Mouse (Mus musculus) heart, embryonic 13.5 days (tissue): ENCODE measurements at regions not wholly inside any gene's neighbourhood (a gene's known extent, or its start where the extent isn't known, plus 50 kb on each side); places are given as distances from the start of the nearest gene placed in this dataset.

Experiments
- ATAC-seq: fragments of 200-750 bp; cut with Nextera tagmentation; 2 replicates; pipeline ENCODE4 v1.8.0; 2017; ENCODE audit warnings: moderate TSS enrichment; ENCODE audit not compliant: insufficient number of reproducible peaks, low FRiP score, low TSS enrichment; ENCODE audit errors: extremely low read depth
- H3K27ac ChIP-seq: fragments of 300-500 bp; sonication (generic); replicated peaks from 2 replicates; pipeline ENCODE4 v1.5.1; 2015; ENCODE audit warnings: moderate library complexity, mild to moderate bottlenecking, inconsistent platforms
- H3K27me3 ChIP-seq: fragments of 300-500 bp; sonication (generic); replicated peaks from 2 replicates; pipeline ENCODE4 v1.6.1; 2015; ENCODE audit warnings: mild to moderate bottlenecking, inconsistent platforms
- H3K36me3 ChIP-seq: fragments of 300-500 bp; sonication (generic); 2 replicates; pipeline ENCODE4 v1.6.1; 2015; ENCODE audit warnings: mild to moderate bottlenecking, inconsistent platforms
- H3K4me1 ChIP-seq: fragments of 300-500 bp; sonication (generic); 2 replicates; pipeline ENCODE4 v1.6.1; 2015; ENCODE audit warnings: inconsistent platforms
- H3K4me2 ChIP-seq: fragments of 300-500 bp; sonication (generic); 2 replicates; pipeline ENCODE4 v1.6.1; 2015; ENCODE audit warnings: inconsistent platforms, mild to moderate bottlenecking, moderate library complexity
- H3K4me3 ChIP-seq: fragments of 300-500 bp; sonication (generic); 2 replicates; pipeline ENCODE4 v1.5.1; 2015; ENCODE audit warnings: moderate library complexity, mild to moderate bottlenecking, inconsistent platforms
- H3K9ac ChIP-seq: fragments of 300-500 bp; sonication (generic); 2 replicates; pipeline ENCODE4 v1.6.1; 2015; ENCODE audit warnings: inconsistent platforms, mild to moderate bottlenecking, moderate library complexity
- H3K9me3 ChIP-seq: fragments of 300-500 bp; sonication (generic); 2 replicates; pipeline ENCODE4 v1.6.1; 2016; ENCODE audit warnings: inconsistent platforms
- WGBS: fragments of 180-500 bp; shearing (Covaris S2); methylation state at CpG from one replicate; pipeline ENCODE4 v1.1.7; 2015; ENCODE audit warnings: mixed read lengths; 5-methylcytosine and 5-hydroxymethylcytosine counted together

DNA sequence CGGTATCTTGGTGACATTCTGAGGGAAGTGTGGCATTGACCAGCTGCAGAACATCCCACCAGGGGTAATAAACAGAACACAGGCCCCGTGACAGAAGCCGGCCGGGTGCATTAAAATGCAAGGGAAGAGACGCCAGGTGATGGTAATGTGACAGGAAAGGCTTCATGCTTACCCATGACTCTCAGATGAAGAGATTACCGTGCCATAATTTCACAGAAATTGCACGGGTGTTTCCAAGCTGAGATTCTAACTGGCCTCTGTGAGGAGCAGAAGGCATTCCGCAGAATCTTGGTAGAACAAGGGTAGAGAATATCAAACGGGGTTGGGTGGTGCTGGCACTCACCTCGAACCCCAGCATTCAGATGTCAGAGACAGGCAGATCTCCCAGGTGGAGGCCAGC, 362.4 kb upstream of the 3110018I06Rik start:
- no peak overlapping the region for H3K27ac ChIP-seq
- no peaks in the 10 kb centered on the region for H3K36me3 ChIP-seq
- 77% methylated on average over 10 of the region's 10 CpGs for WGBS
- no peaks in the 10 kb centered on the region for H3K9me3 ChIP-seq
- no peak for ATAC-seq
- no peak overlapping the region for H3K4me2 ChIP-seq
- H3K4me1 ChIP-seq, result peaks cover 2% of the 10 kb centered on the region
- H3K27me3 ChIP-seq, result no peaks in the 10 kb centered on the region
- no peak overlapping the region for H3K9ac ChIP-seq
- H3K4me3 ChIP-seq, result no peak overlapping the region

DNA sequence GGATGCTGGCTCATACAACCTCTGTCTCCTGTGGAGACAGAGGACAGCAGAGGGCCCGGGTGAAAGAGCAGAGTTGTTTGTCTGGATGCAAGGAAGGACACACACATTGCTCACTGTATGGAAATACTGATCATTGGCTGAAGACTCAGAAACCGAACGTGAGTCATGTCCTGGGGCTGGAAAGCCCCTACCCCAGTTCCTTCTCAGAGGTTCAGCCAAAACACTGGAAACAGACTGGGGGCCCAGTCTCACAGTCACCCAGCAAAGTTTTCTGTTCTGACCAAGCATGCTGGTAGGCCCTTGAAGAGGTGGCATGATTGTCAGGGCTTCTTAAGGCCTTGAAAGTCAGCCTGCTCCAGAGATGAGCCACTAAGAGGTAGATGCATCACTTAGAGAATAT, 360.8 kb upstream of the 3110018I06Rik start:
- Histone ChIP-seq H3K9ac (no peak overlapping the region), H3K27ac (no peak overlapping the region), H3K27me3 (no peaks in the 10 kb centered on the region), H3K4me3 (no peak overlapping the region), H3K9me3 (no peaks in the 10 kb centered on the region), H3K4me2 (no peak overlapping the region), H3K36me3 (no peaks in the 10 kb centered on the region), H3K4me1 (peaks cover 17% of the 10 kb centered on the region)
- 79% methylated on average over 3 of the region's 3 CpGs for WGBS
- no peak for ATAC-seq

DNA sequence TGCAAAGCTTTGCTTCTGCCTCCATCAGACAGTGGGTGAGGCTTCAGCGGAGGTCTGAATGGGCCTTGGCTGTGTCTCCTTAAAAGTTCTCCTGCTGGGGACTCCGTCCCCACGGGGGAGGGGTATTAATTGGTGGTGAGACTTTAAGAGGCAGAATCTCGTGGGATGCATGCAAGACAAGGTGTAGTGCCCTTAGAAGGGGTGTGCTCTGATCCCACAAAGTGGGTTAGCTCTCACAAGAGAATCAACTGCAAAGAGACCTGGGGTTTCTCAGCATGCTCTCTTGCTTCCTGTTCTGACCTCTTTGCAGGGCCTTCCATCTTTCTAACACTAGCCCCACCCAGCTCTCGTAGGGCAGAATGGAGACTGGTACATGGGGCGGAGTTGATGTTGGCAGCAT, 359.2 kb upstream of the 3110018I06Rik start:
- no peak overlapping the region for H3K27ac ChIP-seq
- no peak for ATAC-seq
- WGBS, result 57% methylated on average over 6 of the region's 6 CpGs

DNA sequence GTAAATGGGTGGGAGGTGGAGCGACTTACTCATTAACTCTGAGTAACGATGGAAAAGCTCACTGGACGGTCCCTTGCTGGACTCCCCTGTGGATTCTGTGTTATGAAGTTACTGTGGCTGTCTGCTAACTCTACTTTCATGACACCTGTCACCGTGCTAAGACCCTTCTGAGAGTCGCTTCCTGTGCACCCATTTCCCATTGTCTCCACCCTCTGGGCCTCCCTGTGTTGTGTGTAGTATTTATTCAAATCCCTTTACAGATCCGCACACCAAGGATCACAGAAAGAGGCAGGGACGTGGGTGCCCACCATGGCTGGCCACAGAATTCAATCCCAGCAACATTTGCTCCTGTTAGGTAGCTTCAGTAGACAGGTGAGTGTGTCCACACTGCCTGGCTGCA, 357.1 kb upstream of the 3110018I06Rik start:
- WGBS, result 77% methylated on average over 7 of the region's 7 CpGs
- Histone ChIP-seq H3K4me1 (peaks cover 17% of the 10 kb centered on the region), H3K27ac (peak overlapping the region; percentile 50; the same call in 1 of the 2 replicates), H3K36me3 (no peaks in the 10 kb centered on the region), H3K9ac (no peak overlapping the region), H3K4me2 (peak overlapping the region; percentile 50), H3K4me3 (no peak overlapping the region), H3K9me3 (no peaks in the 10 kb centered on the region), H3K27me3 (no peaks in the 10 kb centered on the region)
- ATAC-seq, result no peak

More for the DNA sequence above, 359.2 kb upstream of the 3110018I06Rik start:
- H3K27me3 ChIP-seq, result no peaks in the 10 kb centered on the region
- no peak overlapping the region for H3K4me3 ChIP-seq
- H3K4me1 ChIP-seq, result peaks cover 17% of the 10 kb centered on the region
- no peak overlapping the region for H3K4me2 ChIP-seq
- no peaks in the 10 kb centered on the region for H3K36me3 ChIP-seq
- H3K9me3 ChIP-seq, result no peaks in the 10 kb centered on the region
- no peak overlapping the region for H3K9ac ChIP-seq

DNA sequence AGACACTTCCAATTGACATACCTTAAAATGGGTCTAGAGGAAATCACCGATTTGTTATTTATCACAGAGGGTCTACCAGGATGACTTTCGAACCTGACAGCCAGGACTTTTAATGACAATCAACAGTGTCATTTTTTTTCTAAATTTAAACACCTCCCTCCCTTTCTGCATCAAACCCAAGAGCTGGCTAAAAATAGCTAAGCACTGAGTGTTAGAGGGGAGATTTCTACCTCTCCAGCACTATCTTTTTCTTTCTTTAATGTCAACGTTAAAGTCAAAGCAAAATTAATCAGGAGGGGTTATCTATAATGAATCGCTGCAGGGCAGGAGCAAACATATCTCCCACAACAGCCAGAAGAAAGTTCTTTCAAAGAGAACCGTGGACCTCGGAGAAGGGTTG, 356.6 kb upstream of the 3110018I06Rik start:
- H3K27ac ChIP-seq, result peak overlapping the region; percentile 50; the same call in 1 of the 2 replicates

DNA sequence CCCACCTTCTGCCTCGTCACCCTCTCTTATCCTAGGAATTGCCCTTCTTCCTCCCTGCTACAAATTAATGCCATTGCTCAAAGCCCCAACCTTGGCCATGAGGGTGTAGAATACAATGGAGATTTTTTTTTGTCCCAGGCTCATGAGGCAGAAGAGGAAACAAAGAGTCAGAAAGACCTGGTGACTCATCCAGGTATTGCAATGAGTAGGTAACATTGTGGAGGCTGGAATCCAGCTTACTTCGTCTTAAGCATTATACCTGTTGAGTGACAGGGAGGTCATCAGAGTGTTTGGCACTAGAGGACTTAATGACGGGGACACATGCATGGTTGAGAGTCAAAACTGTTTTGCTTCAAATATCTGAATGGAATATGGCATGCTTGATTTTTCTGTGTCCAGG, 355.9 kb upstream of the 3110018I06Rik start:
- 57% methylated on average over 3 of the region's 3 CpGs for WGBS
- Histone ChIP-seq H3K27ac (no peak overlapping the region), H3K4me2 (0 out of 2 replicates have a peak overlapping the region, but pooled peaks have one; percentile 50)

More for the DNA sequence above, 356.6 kb upstream of the 3110018I06Rik start:
- Histone ChIP-seq H3K9me3 (no peaks in the 10 kb centered on the region), H3K4me1 (peaks cover 17% of the 10 kb centered on the region), H3K4me3 (0 out of 2 replicates have a peak overlapping the region, but pooled peaks have one; percentile 4), H3K27me3 (no peaks in the 10 kb centered on the region), H3K9ac (no peak overlapping the region), H3K36me3 (no peaks in the 10 kb centered on the region), H3K4me2 (peak overlapping the region; percentile 50)
- WGBS, result 24% methylated on average over 6 of the region's 6 CpGs
- no peak for ATAC-seq

DNA sequence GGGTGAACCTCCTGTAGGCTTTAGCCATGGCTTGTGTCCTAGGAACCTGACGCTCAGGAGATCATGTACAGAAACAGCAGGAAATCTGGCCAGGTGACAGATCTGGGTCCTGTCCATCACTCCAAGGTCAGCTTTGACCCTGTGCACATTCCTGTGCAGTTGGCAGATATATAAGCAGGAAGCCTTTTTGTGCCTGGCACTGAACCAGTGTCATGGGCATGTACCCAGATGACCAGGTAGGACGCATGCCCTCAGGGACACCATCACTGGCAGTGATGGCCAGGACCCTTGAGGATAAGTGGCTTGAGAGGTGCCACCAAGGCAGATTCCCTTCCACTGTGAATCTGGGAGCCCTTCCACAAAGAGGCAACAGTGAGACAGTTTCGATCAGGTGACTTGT, 354.1 kb upstream of the 3110018I06Rik start:
- H3K4me3 ChIP-seq, result no peak overlapping the region
- H3K27me3 ChIP-seq, result no peaks in the 10 kb centered on the region
- peaks cover 17% of the 10 kb centered on the region for H3K4me1 ChIP-seq
- no peak for ATAC-seq
- H3K4me2 ChIP-seq, result no peak overlapping the region
- H3K9me3 ChIP-seq, result no peaks in the 10 kb centered on the region
- 83% methylated on average over 3 of the region's 3 CpGs for WGBS
- no peak overlapping the region for H3K9ac ChIP-seq
- H3K27ac ChIP-seq, result no peak overlapping the region
- no peaks in the 10 kb centered on the region for H3K36me3 ChIP-seq

More for the DNA sequence above, 355.9 kb upstream of the 3110018I06Rik start:
- Histone ChIP-seq H3K36me3 (no peaks in the 10 kb centered on the region), H3K9ac (no peak overlapping the region), H3K27me3 (no peaks in the 10 kb centered on the region), H3K4me3 (no peak overlapping the region), H3K4me1 (peaks cover 17% of the 10 kb centered on the region), H3K9me3 (no peaks in the 10 kb centered on the region)
- ATAC-seq, result no peak

DNA sequence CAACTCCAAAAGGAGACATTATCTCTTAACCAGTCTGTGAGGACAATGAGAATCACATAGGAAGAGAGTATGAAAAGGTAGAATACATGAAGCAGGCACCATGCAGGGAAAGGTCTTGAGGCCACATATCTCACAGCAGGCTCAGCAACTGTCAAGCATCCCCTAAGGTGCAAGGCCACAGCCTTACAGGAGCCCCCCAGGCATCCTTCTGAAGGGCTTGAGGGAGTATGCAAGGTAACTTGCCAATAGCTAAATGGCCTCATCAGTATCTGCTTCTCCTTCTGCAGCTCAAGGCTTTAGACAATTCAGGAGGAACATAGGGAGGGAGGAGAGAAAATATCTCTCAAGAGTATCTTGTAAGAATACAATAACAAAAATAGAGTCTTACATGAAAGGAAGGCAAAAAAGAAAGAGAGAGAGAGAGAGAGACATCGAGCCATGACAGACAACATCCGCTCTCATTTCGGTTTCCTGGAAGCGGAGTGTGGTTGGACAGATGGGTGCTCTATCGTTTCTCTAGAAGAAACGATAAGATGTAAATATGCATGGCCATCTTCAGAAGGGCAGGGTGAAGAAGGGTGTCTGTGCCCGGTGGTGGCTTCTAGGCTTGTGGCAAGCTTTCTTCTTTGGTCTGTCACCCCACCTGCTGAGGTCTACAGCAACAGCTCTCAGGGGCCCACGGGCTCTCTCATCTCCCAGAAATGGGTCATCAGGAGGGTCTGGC, 349.6 kb upstream of the 3110018I06Rik start:
- Histone ChIP-seq H3K9ac (no peak overlapping the region), H3K9me3 (no peaks in the 10 kb centered on the region), H3K4me1 (no peaks in the 10 kb centered on the region), H3K27ac (no peak overlapping the region), H3K27me3 (no peaks in the 10 kb centered on the region), H3K4me3 (no peak overlapping the region), H3K4me2 (no peak overlapping the region), H3K36me3 (no peaks in the 10 kb centered on the region)
- WGBS, result 85% methylated on average over 8 of the region's 8 CpGs
- no peak for ATAC-seq

DNA sequence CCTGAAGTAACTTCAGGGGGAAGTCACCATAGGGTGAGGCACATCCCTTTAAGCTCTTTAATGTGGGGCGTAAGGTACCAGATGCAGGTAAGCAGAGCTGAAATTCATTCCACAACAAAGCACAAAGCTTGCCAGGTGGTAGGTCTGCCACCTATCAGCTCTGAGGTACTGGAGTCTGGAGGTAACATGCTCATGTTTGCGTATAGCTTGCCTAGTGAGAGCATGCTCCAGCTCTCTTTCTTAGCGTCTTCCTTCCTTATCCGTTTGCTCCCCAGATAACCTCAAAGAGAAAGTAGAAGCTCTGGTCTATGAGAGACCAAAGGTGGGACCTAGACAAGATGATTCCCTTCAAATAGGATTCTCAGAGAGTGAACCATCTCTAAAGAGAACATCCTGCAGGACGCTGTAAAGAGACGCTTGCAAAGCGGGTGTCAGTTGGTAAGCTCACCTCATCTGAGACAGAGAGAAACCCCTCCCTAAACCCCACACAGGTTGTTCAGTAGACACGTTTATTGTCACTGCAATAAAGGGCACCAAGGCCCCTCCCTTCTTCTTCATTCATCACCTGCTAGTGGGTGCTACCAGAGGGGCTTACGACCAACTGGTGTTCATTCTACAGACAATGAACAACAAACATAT, 347.4 kb upstream of the 3110018I06Rik start:
- H3K36me3 ChIP-seq, result no peaks in the 10 kb centered on the region
- no peak overlapping the region for H3K27ac ChIP-seq
- no peaks in the 10 kb centered on the region for H3K27me3 ChIP-seq
- no peak overlapping the region for H3K4me3 ChIP-seq
- H3K9me3 ChIP-seq, result no peaks in the 10 kb centered on the region
- no peak for ATAC-seq
- H3K4me1 ChIP-seq, result no peaks in the 10 kb centered on the region
- WGBS, result 73% methylated on average over 9 of the region's 9 CpGs
- H3K9ac ChIP-seq, result no peak overlapping the region
- H3K4me2 ChIP-seq, result no peak overlapping the region

DNA sequence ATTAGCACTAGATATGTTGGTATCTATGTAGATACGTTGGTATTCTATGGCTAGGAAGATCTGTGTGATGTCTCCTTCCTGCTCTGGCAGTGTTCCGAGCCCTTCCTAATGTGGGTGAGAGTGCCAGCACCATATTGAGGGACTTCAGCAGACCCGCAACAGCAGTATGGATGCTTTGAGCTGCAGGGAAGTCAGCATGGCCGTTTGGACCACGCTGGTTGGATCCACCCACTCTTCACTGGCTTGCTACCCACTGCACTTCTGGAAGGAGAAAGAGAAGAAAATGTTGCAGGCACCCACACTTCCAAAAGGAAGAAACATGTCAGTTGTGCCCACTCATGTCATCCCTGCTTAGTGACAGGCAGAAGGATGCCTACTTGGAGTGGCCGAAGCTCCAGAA, 346.2 kb upstream of the 3110018I06Rik start:
- WGBS, result 80% methylated on average over 6 of the region's 6 CpGs
- no peaks in the 10 kb centered on the region for H3K27me3 ChIP-seq
- no peak overlapping the region for H3K27ac ChIP-seq
- H3K9ac ChIP-seq, result no peak overlapping the region
- no peaks in the 10 kb centered on the region for H3K4me1 ChIP-seq
- ATAC-seq, result no peak
- no peaks in the 10 kb centered on the region for H3K36me3 ChIP-seq
- H3K4me3 ChIP-seq, result no peak overlapping the region
- H3K9me3 ChIP-seq, result no peaks in the 10 kb centered on the region
- no peak overlapping the region for H3K4me2 ChIP-seq

DNA sequence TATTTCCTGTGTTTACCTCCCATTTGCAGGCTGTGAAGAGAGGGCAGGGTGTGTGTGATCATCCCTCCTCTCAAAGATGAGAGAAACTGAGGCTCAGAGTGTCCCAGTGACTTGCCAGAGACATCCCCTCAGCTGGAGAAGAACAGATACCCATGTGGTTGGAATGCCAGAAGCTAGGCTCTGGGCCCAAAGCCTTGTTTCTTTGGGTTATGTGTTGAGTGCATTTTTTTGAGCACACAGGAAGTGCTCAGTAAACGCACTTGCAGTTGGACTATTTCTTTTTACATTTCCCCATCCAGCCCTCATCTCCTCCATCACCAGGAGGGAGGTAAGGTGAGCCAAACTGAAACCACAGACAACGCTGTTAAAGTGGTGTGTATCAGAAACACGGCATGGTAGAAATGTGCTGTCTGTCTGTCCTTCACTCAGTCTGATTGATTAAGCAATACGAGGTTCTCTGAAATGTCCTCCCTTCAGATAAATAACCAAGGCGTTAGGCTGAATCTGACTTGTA, 341.8 kb upstream of the 3110018I06Rik start:
- no peak for ATAC-seq
- H3K9me3 ChIP-seq, result no peaks in the 10 kb centered on the region
- no peak overlapping the region for H3K4me2 ChIP-seq
- H3K27me3 ChIP-seq, result no peaks in the 10 kb centered on the region
- WGBS, result 59% methylated on average over 5 of the region's 5 CpGs
- H3K36me3 ChIP-seq, result no peaks in the 10 kb centered on the region
- H3K27ac ChIP-seq, result no peak overlapping the region
- no peak overlapping the region for H3K4me3 ChIP-seq
- H3K9ac ChIP-seq, result no peak overlapping the region
- no peaks in the 10 kb centered on the region for H3K4me1 ChIP-seq
